Mouse (Mus musculus): ENCODE data around the gene Sh3bp1.

- TF ChIP-seq GATA1 (IDR thresholded peaks at IDR 0.05; ENCODE audit: borderline replicate concordance, low read length) (no peak), CTCF (IDR thresholded peaks at IDR 0.05; ENCODE audit: low read depth, low read length) (no peak), GATA2 (IDR thresholded peaks at IDR 0.05; ENCODE audit: borderline replicate concordance, low read depth, low read length) (no peak), TAL1 (conservative IDR thresholded peaks at IDR 0.05; ENCODE audit: low read depth, low read length) (no peak)
These were observed 16.7 kb downstream of the Sh3bp1 start for GRCm38 (mm10) chr15:78916052-78916826.
